Mouse (Mus musculus) Patski (cell line): Measurements from ENCODE around the gene Gm20388. TPM values are rescaled to one million over a fixed set of nuclear protein-coding genes. Genes with fewer than 3 reads are reported as not detected.

Experiments
- ATAC-seq: fragments of 100-300 bp; one replicate; pipeline ENCODE4 v1.8.0; 2021
- CTCF ChIA-PET: fragments of 350-600 bp; sonication (Branson Sonifier 250); formaldehyde crosslinking; loops from one replicate; lab custom pipeline; 2022; ENCODE audit warnings: inconsistent platforms; lab: Charles Lee
- POLR2A ChIA-PET: fragments of 350-600 bp; sonication (Branson Sonifier 250); formaldehyde crosslinking; loops from one replicate; lab custom pipeline; 2022; ENCODE audit warnings: antibody characterized with exemption, inconsistent platforms; lab: Charles Lee
- DNase-seq: peaks from one replicate; pipeline ENCODE4 v3.0.0-alpha.2; 2011; ENCODE audit warnings: low read depth, low spot score
- H3K27me3 ChIP-seq: fragments of 371-371 bp; one replicate; pipeline ENCODE4 v1.5.1; 2021
- CTCF ChIP-seq: fragments of 100-300 bp; IDR thresholded peaks from one replicate; pipeline ENCODE4 v1.5.1; 2021
- in situ Hi-C: fragments of 300-500 bp; cut with MboI; formaldehyde crosslinking; loops from 3 replicates; pipeline ENCODE4 v1.11.1; 2018; ENCODE audit warnings: low pct_unique_long_range_greater_than_20kb, mixed read lengths
- polyA plus RNA-seq: library from polyadenylated mRNA; unstranded; gene quantifications from one replicate; pipeline ENCODE4 v1.2.3, GENCODE M21; 2021

The Gm20388 gene
- polyA plus RNA-seq, 1 experiment from 2014 or later, result 86.7 TPM

GRCm38 (mm10) chr8:122497912-122498311, 2587.3 kb downstream of the Gm20388 start:
- POLR2A ChIA-PET, result interaction anchor here (0.6 to 1.3 kb wide), 2 partner anchors 54 to 75 kb away, joined by 3 to 4 read pairs; partner anchors contain the start of gene Piezo1
- ATAC-seq, result no peak
- in situ Hi-C loops, result no loop called here
- DNase-seq, result no peak
- no peaks in the 10 kb centered on the region for H3K27me3 ChIP-seq
- TF ChIP-seq CTCF, result no peak
- CTCF ChIA-PET, result interaction anchor here (0.9 to 1.5 kb wide), 2 partner anchors 11 to 57 kb away, joined by 3 read pairs; no protein-coding TSS in a partner anchor

- TF ChIP-seq CTCF, result no peak
- CTCF ChIA-PET, result interaction anchor here (1.2 to 1.3 kb wide), 2 partner anchors 8 to 49 kb away, joined by 4 to 5 read pairs; no protein-coding TSS in a partner anchor
- ATAC-seq (no peak), DNase-seq (peak; percentile 38)
- no peaks in the 10 kb centered on the region for H3K27me3 ChIP-seq
- POLR2A ChIA-PET, result no interaction called here
- in situ Hi-C loops, result loop anchor here (10.0 kb wide), 1 partner anchor 54 kb away; the partner anchor contains the start of gene Piezo1
These were observed 2590.2 kb downstream of the Gm20388 start for GRCm38 (mm10) chr8:122500856-122501255.

- no peak for DNase-seq
- no peak for ATAC-seq
- H3K27me3 ChIP-seq, result no peaks in the 10 kb centered on the region
- in situ Hi-C loops, result no loop called here
- ChIA-PET POLR2A (interaction anchor here (1.2 kb wide), 1 partner anchor 40 kb away, joined by 3 read pairs; no protein-coding TSS in a partner anchor), CTCF (no interaction called here)
- TF ChIP-seq CTCF, result no peak
These were observed 2600.9 kb downstream of the Gm20388 start for GRCm38 (mm10) chr8:122511552-122511951.

GRCm38 (mm10) chr8:122512392-122512791, 2601.8 kb downstream of the Gm20388 start:
- no peak for TF ChIP-seq CTCF
- DNase-seq, result no peak
- CTCF ChIA-PET, result no interaction called here
- in situ Hi-C loops, result no loop called here
- ATAC-seq, result no peak
- no peaks in the 10 kb centered on the region for H3K27me3 ChIP-seq
- POLR2A ChIA-PET, result no interaction called here

GRCm38 (mm10) chr8:122515699-122516098, 2605.1 kb downstream of the Gm20388 start:
- ChIA-PET POLR2A (no interaction called here), CTCF (no interaction called here)
- DNase-seq (no peak), ATAC-seq (no peak)
- no peaks in the 10 kb centered on the region for H3K27me3 ChIP-seq
- no peak for TF ChIP-seq CTCF
- in situ Hi-C loops, result no loop called here

- H3K27me3 ChIP-seq, result no peaks in the 10 kb centered on the region
- in situ Hi-C loops, result no loop called here
- ATAC-seq, result no peak
- POLR2A ChIA-PET, result interaction anchor here (1.1 kb wide), 1 partner anchor 10 kb away, joined by 3 read pairs; no protein-coding TSS in a partner anchor
- no peak for TF ChIP-seq CTCF
- CTCF ChIA-PET, result interaction anchor here (1.1 kb wide), 1 partner anchor 101 kb away, joined by 3 read pairs; no protein-coding TSS in a partner anchor
- DNase-seq, result no peak
These were observed 2607.0 kb downstream of the Gm20388 start for GRCm38 (mm10) chr8:122517541-122518190.

- DNase-seq, result no peak
These were observed 2610.0 kb downstream of the Gm20388 start for GRCm38 (mm10) chr8:122520611-122521010.

GRCm38 (mm10) chr8:122522796-122523651, 2612.4 kb downstream of the Gm20388 start:
- TF ChIP-seq CTCF, result no peak
- ATAC-seq (peak; percentile 26), DNase-seq (peak; percentile 71)
- in situ Hi-C loops, result no loop called here
- H3K27me3 ChIP-seq, result no peaks in the 10 kb centered on the region
- ChIA-PET POLR2A (interaction anchor here (0.8 to 6.8 kb wide), 3 partner anchors 17 to 44 kb away, joined by 3 to 55 read pairs (median 4); partner anchors contain the start of gene Piezo1), CTCF (interaction anchor here (1.5 to 3.0 kb wide), 3 partner anchors 14 to 27 kb away, joined by 7 to 18 read pairs (median 7); partner anchors contain the start of gene Piezo1)

More at GRCm38 (mm10) chr8:122520611-122521010, 2610.0 kb downstream of the Gm20388 start:
- in situ Hi-C loops, result no loop called here
- CTCF ChIA-PET, result interaction anchor here (1.0 kb wide), 1 partner anchor 12 kb away, joined by 3 read pairs; no protein-coding TSS in a partner anchor
- no peaks in the 10 kb centered on the region for H3K27me3 ChIP-seq
- POLR2A ChIA-PET, result interaction anchor here (6.8 kb wide), 1 partner anchor 28 kb away, joined by 55 read pairs; the partner anchor contains the start of gene Piezo1
- TF ChIP-seq CTCF, result no peak
- ATAC-seq, result no peak

- ChIA-PET POLR2A (interaction anchor here (0.6 to 6.8 kb wide), 4 partner anchors 17 to 50 kb away, joined by 3 to 55 read pairs (median 7); partner anchors contain the start of gene Piezo1), CTCF (interaction anchor here (1.4 to 3.0 kb wide), 4 partner anchors 14 to 40 kb away, joined by 3 to 18 read pairs (median 7); partner anchors contain the start of gene Piezo1)
- no peaks in the 10 kb centered on the region for H3K27me3 ChIP-seq
- ATAC-seq (peak; percentile 1), DNase-seq (peak; percentile 76)
- in situ Hi-C loops, result no loop called here
- TF ChIP-seq CTCF, result no peak
These were observed 2613.2 kb downstream of the Gm20388 start for GRCm38 (mm10) chr8:122523652-122524360.
